Mouse (Mus musculus) spleen, postnatal 4 days (tissue): ENCODE measurements at regions not wholly inside any gene's neighbourhood (a gene's known extent, or its start where the extent isn't known, plus 50 kb on each side); places are given as distances from the start of the nearest gene placed in this dataset.

Source experiments
- DNase-seq, 2 experiments: peaks; one replicate each; pipeline ENCODE4 v3.0.0; 2022; ENCODE audit warnings: low spot score in 2 of 2

- no peak for DNase-seq
These were observed 155.7 kb upstream of the Igsf21 start for GRCm38 (mm10) chr4:140402319-140402718.

- no peak for DNase-seq
These were observed 155.0 kb upstream of the Igsf21 start for GRCm38 (mm10) chr4:140401632-140402031.

- no peak for DNase-seq
These were observed 150.0 kb upstream of the Igsf21 start for GRCm38 (mm10) chr4:140396548-140396947.

- no peak for DNase-seq
These were observed 145.7 kb upstream of the Igsf21 start for GRCm38 (mm10) chr4:140392290-140392689.

- DNase-seq, result no peak
These were observed 144.2 kb upstream of the Igsf21 start for GRCm38 (mm10) chr4:140390684-140391234.

- DNase-seq, result no peak
These were observed 139.1 kb upstream of the Igsf21 start for GRCm38 (mm10) chr4:140385686-140386085.

GRCm38 (mm10) chr4:140385226-140385625 is 138.6 kb upstream of the Igsf21 start:
- DNase-seq, result no peak

GRCm38 (mm10) chr4:140383596-140383995 is 137.0 kb upstream of the Igsf21 start:
- DNase-seq, result no peak

GRCm38 (mm10) chr4:140380733-140381132 is 134.1 kb upstream of the Igsf21 start:
- no peak for DNase-seq

- DNase-seq, result no peak
These were observed 131.4 kb upstream of the Igsf21 start for GRCm38 (mm10) chr4:140377941-140378340.

GRCm38 (mm10) chr4:140372586-140373325 is 126.2 kb upstream of the Igsf21 start:
- no peak for DNase-seq

GRCm38 (mm10) chr4:140371426-140372213 is 125.0 kb upstream of the Igsf21 start:
- no peak for DNase-seq

GRCm38 (mm10) chr4:140366975-140367680 is 120.5 kb upstream of the Igsf21 start:
- no peak for DNase-seq

- DNase-seq, result no peak
These were observed 112.3 kb upstream of the Igsf21 start for GRCm38 (mm10) chr4:140358846-140359245.

- DNase-seq, result peak; percentile 32 to 75
These were observed 111.5 kb upstream of the Igsf21 start for GRCm38 (mm10) chr4:140358103-140358502.

- no peak for DNase-seq
These were observed 108.6 kb upstream of the Igsf21 start for GRCm38 (mm10) chr4:140355144-140355550.

- DNase-seq, result no peak
These were observed 102.2 kb upstream of the Igsf21 start for GRCm38 (mm10) chr4:140348802-140349201.

GRCm38 (mm10) chr4:140330138-140330537 is 83.6 kb upstream of the Igsf21 start:
- DNase-seq, result no peak

- DNase-seq, result no peak
These were observed 80.3 kb upstream of the Igsf21 start for GRCm38 (mm10) chr4:140326706-140327440.

- no peak for DNase-seq
These were observed 79.1 kb upstream of the Igsf21 start for GRCm38 (mm10) chr4:140325677-140326052.

GRCm38 (mm10) chr4:140324971-140325676 is 78.5 kb upstream of the Igsf21 start:
- DNase-seq, result no peak
